Comparison of ENCODE assay signal across 9 mouse cellular contexts in the genomic region with DNA sequence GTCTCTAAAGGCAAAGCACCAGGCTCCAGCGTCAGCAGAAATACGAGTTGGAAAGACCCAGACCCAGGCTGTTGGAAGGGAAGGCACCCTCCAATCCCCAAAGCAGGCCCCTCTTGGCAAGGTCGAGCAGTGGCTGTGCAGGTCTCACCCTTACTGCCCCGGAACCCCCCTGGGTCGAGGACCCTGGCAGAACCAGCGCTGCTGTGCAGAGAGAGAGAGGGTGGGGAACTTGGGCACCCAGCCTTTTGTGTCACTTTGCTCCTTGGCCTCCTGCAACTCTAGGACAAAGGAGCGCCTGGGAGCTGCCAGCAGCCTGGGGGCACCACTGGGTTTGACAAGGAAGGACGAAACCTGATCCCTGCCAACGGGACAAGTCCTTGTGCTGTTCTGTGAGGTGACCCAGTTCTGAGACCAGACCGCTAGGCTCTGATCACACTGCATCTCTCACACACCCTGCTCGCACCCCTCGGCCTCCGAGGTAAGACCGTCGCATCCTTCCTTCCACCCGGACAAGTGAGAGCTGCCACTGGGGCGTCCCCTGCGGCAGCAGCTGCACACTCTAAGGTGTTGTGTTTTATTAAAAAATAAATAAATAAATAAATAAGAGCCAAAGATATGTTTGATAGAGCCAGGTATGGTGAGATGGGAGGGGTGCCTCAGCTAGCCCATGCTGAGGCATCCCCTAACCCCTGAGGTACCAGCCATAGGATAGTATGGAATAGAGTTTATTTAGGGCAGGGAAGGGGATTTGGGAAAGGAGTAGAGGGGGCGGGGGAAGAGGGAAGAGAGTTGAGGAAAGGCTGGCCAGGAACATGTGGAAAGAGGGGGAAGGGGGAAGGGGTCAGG.
DNase-seq lines count a peak whose midpoint lies in the region; ATAC-seq and TF ChIP-seq lines count a peak whose summit lies in the region.
"Had no signal": no experiment of that assay in that cellular context is flagged by ENCODE, and none has a peak within 500 bp of the region (broad histone marks: within the 10 kb centered on the region; RNA-seq: fewer than 3 reads in every experiment).

No protein-coding gene starts in this region.

- H3K4me3 ChIP-seq in left cerebral cortex, adult 2 months, result no peak overlapping the region
- no peak overlapping the region for H3K4me3 ChIP-seq in intestine, embryonic 15.5 days (replicated peaks)
- 0 out of 2 replicates have a peak overlapping the region, but pooled peaks have one; percentile 10 for H3K4me3 ChIP-seq in liver, embryonic 13.5 days (replicated peaks)
- 0 out of 2 replicates have a peak overlapping the region, but pooled peaks have one; percentile 13 for H3K4me3 ChIP-seq in midbrain, postnatal 0 days (ENCODE audit: low read depth, low read length)
- H3K4me3 ChIP-seq: erythroblast, embryonic 14.5 days had no signal

- H3K27me3 ChIP-seq in intestine, embryonic 15.5 days (replicated peaks), result no peaks in the 10 kb centered on the region
- no peaks in the 10 kb centered on the region for H3K27me3 ChIP-seq in liver, embryonic 13.5 days
- H3K27me3 ChIP-seq in midbrain, postnatal 0 days (ENCODE audit: insufficient read depth, low read length), result no peaks in the 10 kb centered on the region; the same call in 1 of the 2 replicates

- peak; percentile 29 for ATAC-seq in granulocyte monocyte progenitor cell, adult 5-6 weeks (replicated peaks; ENCODE audit: poor library complexity, severe bottlenecking)
- peak; percentile 52 for ATAC-seq in intestine, embryonic 15.5 days
- no peak for ATAC-seq in liver, embryonic 13.5 days (ENCODE audit: low read depth)
- peak; percentile 71 for ATAC-seq in midbrain, postnatal 0 days (ENCODE audit: low FRiP score)

- H3K9ac ChIP-seq in intestine, embryonic 15.5 days, result peak overlapping the region; percentile 9; the same call in 1 of the 2 replicates
- H3K9ac ChIP-seq in liver, embryonic 13.5 days, result peak overlapping the region; percentile 26; the same call in 1 of the 2 replicates
- H3K9ac ChIP-seq in midbrain, postnatal 0 days (replicated peaks; ENCODE audit: low read length, poor library complexity, severe bottlenecking), result peak overlapping the region; percentile 42; the same call in 1 of the 2 replicates

- peak overlapping the region; percentile 51 for H3K4me2 ChIP-seq in intestine, embryonic 15.5 days (replicated peaks)
- H3K4me2 ChIP-seq in liver, embryonic 13.5 days, result peak overlapping the region; percentile 48
- peak overlapping the region; percentile 39 for H3K4me2 ChIP-seq in midbrain, postnatal 0 days (ENCODE audit: low read depth, low read length, poor library complexity, severe bottlenecking)

- H3K9me3 ChIP-seq in intestine, embryonic 15.5 days, result no peaks in the 10 kb centered on the region
- no peaks in the 10 kb centered on the region for H3K9me3 ChIP-seq in liver, embryonic 13.5 days (replicated peaks)
- H3K9me3 ChIP-seq in midbrain, postnatal 0 days (ENCODE audit: low read length), result no peaks in the 10 kb centered on the region

- no peak; the same call in 1 of the 2 replicates for TF ChIP-seq CTCF in left cerebral cortex, adult 2 months (IDR thresholded peaks at IDR 0.05)
- TF ChIP-seq CTCF in midbrain, postnatal 0 days (IDR thresholded peaks at IDR 0.05), result peak; percentile 19

- intact Hi-C loops in left cerebral cortex, adult 2 months (cut with DNase I), result no loop called here

- DNase-seq in left cerebral cortex, adult 2 months (ENCODE audit: extremely low spot score in 1 of 2, low spot score in 2 of 2), result peak; percentile 28 to 42
- DNase-seq in left cerebral cortex, adult 11 months (ENCODE audit: low spot score), result no peak
- peak; percentile 30 to 57 for DNase-seq in cerebellum, postnatal 25 days
- no peak for DNase-seq in liver, embryonic 13.5 days
- DNase-seq in midbrain, postnatal 0 days (ENCODE audit: low spot score), result peak; percentile 66
- DNase-seq in yolk sac, embryonic 10.5 days (ENCODE audit: low spot score), result peak; percentile 27

- H3K36me3 ChIP-seq in intestine, embryonic 15.5 days, result no peaks in the 10 kb centered on the region
- H3K36me3 ChIP-seq in liver, embryonic 13.5 days, result no peaks in the 10 kb centered on the region
- no peaks in the 10 kb centered on the region for H3K36me3 ChIP-seq in midbrain, postnatal 0 days (ENCODE audit: insufficient read depth, low read length)

- H3K27ac ChIP-seq in left cerebral cortex, adult 2 months, result peak overlapping the region; percentile 79
- H3K27ac ChIP-seq in intestine, embryonic 15.5 days, result peak overlapping the region; percentile 76
- H3K27ac ChIP-seq in liver, embryonic 13.5 days, result peak overlapping the region; percentile 78
- H3K27ac ChIP-seq in midbrain, postnatal 0 days (ENCODE audit: low read depth, low read length), result peak overlapping the region; percentile 71

- 34% methylated on average over 19 of the region's 19 CpGs for WGBS in intestine, embryonic 15.5 days
- WGBS in liver, embryonic 13.5 days (ENCODE audit: insufficient replicate concordance), result 21% methylated on average over 19 of the region's 19 CpGs
- 14% methylated on average over 19 of the region's 19 CpGs for WGBS in midbrain, postnatal 0 days

- H3K4me1 ChIP-seq in intestine, embryonic 15.5 days (replicated peaks), result peaks cover 15% of the 10 kb centered on the region
- H3K4me1 ChIP-seq in liver, embryonic 13.5 days (replicated peaks), result peaks cover 7% of the 10 kb centered on the region; the same call in 1 of the 2 replicates
- peaks cover 9% of the 10 kb centered on the region; the same call in 1 of the 2 replicates for H3K4me1 ChIP-seq in midbrain, postnatal 0 days (ENCODE audit: insufficient read depth, low read length)

Comparison
In these comparisons a context has a peak if more than half of its experiments do, and no peak if none do; other contexts are left out.
1. DNase-seq: peak in left cerebral cortex, adult 2 months (2 of 2), cerebellum, postnatal 25 days (2 of 2), midbrain, postnatal 0 days (single experiment) and yolk sac, embryonic 10.5 days (single experiment); none in left cerebral cortex, adult 11 months (single experiment) and liver, embryonic 13.5 days (single experiment).
2. H3K4me3 ChIP-seq: peak in liver, embryonic 13.5 days (single experiment) and midbrain, postnatal 0 days (single experiment); none in left cerebral cortex, adult 2 months (single experiment) and intestine, embryonic 15.5 days (single experiment).
3. Peak in every context shown above with its lines, with median percentiles within 50 percentile points of each other: H3K27ac ChIP-seq, H3K4me2 ChIP-seq and H3K9ac ChIP-seq.